Mouse (Mus musculus): Measurements from ENCODE around the gene Dnah1. TPM values are rescaled to one million over a fixed set of nuclear protein-coding genes. Genes with fewer than 3 reads are reported as not detected.

Gene Dnah1
- polyA plus RNA-seq, 1 experiment, result 0.02 TPM

GRCm38 (mm10) chr14:31316613-31317012, 7.1 kb downstream of the Dnah1 start:
- no peak overlapping the region for H3K4me3 ChIP-seq
- no peaks in the 10 kb centered on the region for H3K79me2 ChIP-seq (ENCODE audit: control insufficient read depth, insufficient read depth)
- peaks cover 58% of the 10 kb centered on the region for H3K27me3 ChIP-seq (ENCODE audit: control insufficient read depth, insufficient read depth, insufficient read length)
- H3K36me3 ChIP-seq (ENCODE audit: control insufficient read depth, insufficient read depth), result no peaks in the 10 kb centered on the region
- peak overlapping the region; percentile 1 for H3K4me2 ChIP-seq (ENCODE audit: low read depth)
- TF ChIP-seq MYOD1 (IDR thresholded peaks at IDR 0.05; ENCODE audit: control insufficient read depth in 1 of 3, insufficient read length in 2 of 3, low read depth in 2 of 3) (no peak), POLR2AphosphoS2 (IDR thresholded peaks at IDR 0.05; ENCODE audit: insufficient read length, low read depth) (no peak), CEBPB (IDR thresholded peaks at IDR 0.05; ENCODE audit: insufficient read depth, poor library complexity, severe bottlenecking) (no peak), USF1 (IDR thresholded peaks at IDR 0.05; ENCODE audit: low read depth) (no peak), REST (IDR thresholded peaks at IDR 0.05; ENCODE audit: insufficient read depth, insufficient read length) (no peak), E2F4 (IDR thresholded peaks at IDR 0.05; ENCODE audit: insufficient read depth) (no peak), POLR2A (IDR thresholded peaks at IDR 0.05; ENCODE audit: insufficient read length, low read depth) (no peak), TCF3 (IDR thresholded peaks at IDR 0.05; ENCODE audit: insufficient read length, low read depth) (no peak), TCF12 (IDR thresholded peaks at IDR 0.05; ENCODE audit: insufficient read depth, poor library complexity, severe bottlenecking) (no peak), SRF (IDR thresholded peaks at IDR 0.05; ENCODE audit: control insufficient read depth, insufficient read length, low read depth) (no peak), MYOG (IDR thresholded peaks at IDR 0.05; ENCODE audit: control insufficient read depth in 1 of 3, insufficient read depth in 1 of 3, insufficient read length in 2 of 3, low read depth in 2 of 3) (no peak), MAX (IDR thresholded peaks at IDR 0.05; ENCODE audit: low read depth) (no peak)
- H3ac ChIP-seq (ENCODE audit: control insufficient read depth, insufficient read length), result no peak overlapping the region

GRCm38 (mm10) chr14:31313192-31313591, 10.5 kb downstream of the Dnah1 start:
- Histone ChIP-seq H3K36me3 (ENCODE audit: control insufficient read depth, insufficient read depth) (no peaks in the 10 kb centered on the region), H3K27me3 (ENCODE audit: control insufficient read depth, insufficient read depth, insufficient read length) (peaks cover 55% of the 10 kb centered on the region), H3ac (ENCODE audit: control insufficient read depth, insufficient read length) (no peak overlapping the region), H3K4me3 (no peak overlapping the region), H3K79me2 (ENCODE audit: control insufficient read depth, insufficient read depth) (no peaks in the 10 kb centered on the region), H3K4me2 (ENCODE audit: low read depth) (no peak overlapping the region)
- TF ChIP-seq TCF3 (IDR thresholded peaks at IDR 0.05; ENCODE audit: insufficient read length, low read depth), result no peak

GRCm38 (mm10) chr14:31285728-31286127, 38.0 kb downstream of the Dnah1 start:
- TF ChIP-seq TCF3 (IDR thresholded peaks at IDR 0.05; ENCODE audit: insufficient read length, low read depth), result no peak
- TF ChIP-seq MYOD1 (IDR thresholded peaks at IDR 0.05; ENCODE audit: control insufficient read depth in 1 of 3, insufficient read length in 2 of 3, low read depth in 2 of 3), result peak in 1 of 3 experiments; percentile 14
- H3K27me3 ChIP-seq (ENCODE audit: control insufficient read depth, insufficient read depth, insufficient read length), result peaks cover 61% of the 10 kb centered on the region

GRCm38 (mm10) chr14:31272164-31272563, 51.5 kb downstream of the Dnah1 start:
- Histone ChIP-seq H3ac (ENCODE audit: control insufficient read depth, insufficient read length) (no peak overlapping the region), H3K27me3 (ENCODE audit: control insufficient read depth, insufficient read depth, insufficient read length) (peaks cover 16% of the 10 kb centered on the region), H3K4me3 (no peak overlapping the region), H3K36me3 (ENCODE audit: control insufficient read depth, insufficient read depth) (no peaks in the 10 kb centered on the region), H3K79me2 (ENCODE audit: control insufficient read depth, insufficient read depth) (no peaks in the 10 kb centered on the region), H3K4me2 (ENCODE audit: low read depth) (peak overlapping the region; percentile 4)
- TF ChIP-seq MAX (IDR thresholded peaks at IDR 0.05; ENCODE audit: low read depth) (no peak), POLR2AphosphoS2 (IDR thresholded peaks at IDR 0.05; ENCODE audit: insufficient read length, low read depth) (no peak), USF1 (IDR thresholded peaks at IDR 0.05; ENCODE audit: low read depth) (no peak), POLR2A (IDR thresholded peaks at IDR 0.05; ENCODE audit: insufficient read length, low read depth) (no peak), TCF3 (IDR thresholded peaks at IDR 0.05; ENCODE audit: insufficient read length, low read depth) (no peak), REST (IDR thresholded peaks at IDR 0.05; ENCODE audit: insufficient read depth, insufficient read length) (no peak)

More at GRCm38 (mm10) chr14:31285728-31286127, 38.0 kb downstream of the Dnah1 start:
- Histone ChIP-seq H3K36me3 (ENCODE audit: control insufficient read depth, insufficient read depth) (no peaks in the 10 kb centered on the region), H3ac (ENCODE audit: control insufficient read depth, insufficient read length) (no peak overlapping the region), H3K4me2 (ENCODE audit: low read depth) (no peak overlapping the region), H3K4me3 (no peak overlapping the region), H3K79me2 (ENCODE audit: control insufficient read depth, insufficient read depth) (no peaks in the 10 kb centered on the region)

GRCm38 (mm10) chr14:31271121-31271520, 52.6 kb downstream of the Dnah1 start:
- Histone ChIP-seq H3K4me3 (no peak overlapping the region), H3K27me3 (ENCODE audit: control insufficient read depth, insufficient read depth, insufficient read length) (peaks cover 22% of the 10 kb centered on the region), H3K4me2 (ENCODE audit: low read depth) (no peak overlapping the region), H3K79me2 (ENCODE audit: control insufficient read depth, insufficient read depth) (no peaks in the 10 kb centered on the region), H3ac (ENCODE audit: control insufficient read depth, insufficient read length) (no peak overlapping the region), H3K36me3 (ENCODE audit: control insufficient read depth, insufficient read depth) (no peaks in the 10 kb centered on the region)
- TF ChIP-seq TCF3 (IDR thresholded peaks at IDR 0.05; ENCODE audit: insufficient read length, low read depth) (no peak), CEBPB (IDR thresholded peaks at IDR 0.05; ENCODE audit: insufficient read depth, poor library complexity, severe bottlenecking) (no peak), MYOD1 (IDR thresholded peaks at IDR 0.05; ENCODE audit: control insufficient read depth in 1 of 3, insufficient read length in 2 of 3, low read depth in 2 of 3) (no peak), USF1 (IDR thresholded peaks at IDR 0.05; ENCODE audit: low read depth) (no peak), MAX (IDR thresholded peaks at IDR 0.05; ENCODE audit: low read depth) (no peak), MYOG (IDR thresholded peaks at IDR 0.05; ENCODE audit: control insufficient read depth in 1 of 3, insufficient read depth in 1 of 3, insufficient read length in 2 of 3, low read depth in 2 of 3) (no peak), SRF (IDR thresholded peaks at IDR 0.05; ENCODE audit: control insufficient read depth, insufficient read length, low read depth) (no peak), REST (IDR thresholded peaks at IDR 0.05; ENCODE audit: insufficient read depth, insufficient read length) (no peak), TCF12 (IDR thresholded peaks at IDR 0.05; ENCODE audit: insufficient read depth, poor library complexity, severe bottlenecking) (no peak), E2F4 (IDR thresholded peaks at IDR 0.05; ENCODE audit: insufficient read depth) (no peak), POLR2A (IDR thresholded peaks at IDR 0.05; ENCODE audit: insufficient read length, low read depth) (no peak), POLR2AphosphoS2 (IDR thresholded peaks at IDR 0.05; ENCODE audit: insufficient read length, low read depth) (no peak)
